Mouse (Mus musculus): Measurements from ENCODE around the gene Fam160a1.

- no peak for TF ChIP-seq CTCF (conservative IDR thresholded peaks at IDR 0.05; ENCODE audit: low read length)
- no peak for TF ChIP-seq NANOG (IDR thresholded peaks at IDR 0.05; ENCODE audit: borderline replicate concordance, low read length)
These were observed 106.4 kb downstream of the Fam160a1 start for GRCm38 (mm10) chr3:85710695-85711094.
